Mouse (Mus musculus) liver, adult (tissue): ENCODE results near the gene Gripap1.
A peak's percentile ranks its signal among the peaks of the same experiment; 100 is the strongest.

ENCODE experiments used
- GATA4 ChIP-seq: IDR thresholded peaks from 2 replicates; pipeline ENCODE4 v1.6.1; 2014; ENCODE audit warnings: mild to moderate bottlenecking, low read length; ENCODE audit not compliant: insufficient replicate concordance

Gene Gripap1

GRCm38 (mm10) chrX:7789542-7790136 lies at the start of gene Gripap1:
Gene Gripap1, plus strand, starts transcription at chrX:7789765.
- TF ChIP-seq GATA4 = no peak

GRCm38 (mm10) chrX:7740082-7740819 lies 49.3 kb upstream of the Gripap1 start:
- TF ChIP-seq GATA4 = no peak

DNA sequence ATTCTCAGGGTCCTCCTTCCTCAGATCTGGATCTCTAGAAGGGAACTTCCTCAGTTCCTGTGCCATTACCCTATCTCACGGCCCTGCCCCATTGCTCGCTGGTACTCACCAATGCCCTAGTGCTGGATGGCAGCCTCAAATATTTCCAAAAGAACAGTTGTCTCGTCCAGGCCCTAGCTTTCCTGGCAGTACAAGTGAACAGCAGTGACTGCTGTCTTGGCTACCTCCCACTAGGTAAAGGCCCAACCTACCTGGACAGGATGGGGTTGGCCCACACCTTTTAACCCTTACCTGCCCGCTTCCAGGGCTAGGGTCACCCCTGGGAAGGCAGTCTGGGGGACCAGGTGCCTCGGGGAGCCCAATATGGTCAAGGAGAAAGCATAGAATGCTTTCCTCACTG lies 48.5 kb upstream of the Gripap1 start:
- TF ChIP-seq GATA4 = no peak

- TF ChIP-seq GATA4 = no peak
Observed at GRCm38 (mm10) chrX:7743470-7743869, 46.1 kb upstream of the Gripap1 start.

DNA sequence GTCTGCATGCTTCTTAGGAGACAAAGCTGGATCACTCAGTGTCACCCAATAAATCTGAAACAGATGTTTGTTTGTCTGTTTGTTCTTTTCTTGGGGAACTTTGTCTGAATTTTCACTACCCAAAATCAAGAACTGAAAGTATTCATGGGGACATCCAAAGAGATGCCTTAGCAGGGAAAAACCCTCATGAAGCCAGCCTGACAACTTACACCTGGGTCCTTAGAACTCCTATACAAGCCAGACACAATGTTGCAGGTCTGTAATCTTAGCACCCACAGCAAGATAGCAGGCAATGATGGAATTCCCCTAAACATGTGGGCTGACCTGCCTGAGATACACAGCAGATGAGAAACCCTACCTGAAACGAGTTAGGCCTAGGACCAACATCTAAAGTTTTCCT lies 44.6 kb upstream of the Gripap1 start:
- no peak for TF ChIP-seq GATA4

DNA sequence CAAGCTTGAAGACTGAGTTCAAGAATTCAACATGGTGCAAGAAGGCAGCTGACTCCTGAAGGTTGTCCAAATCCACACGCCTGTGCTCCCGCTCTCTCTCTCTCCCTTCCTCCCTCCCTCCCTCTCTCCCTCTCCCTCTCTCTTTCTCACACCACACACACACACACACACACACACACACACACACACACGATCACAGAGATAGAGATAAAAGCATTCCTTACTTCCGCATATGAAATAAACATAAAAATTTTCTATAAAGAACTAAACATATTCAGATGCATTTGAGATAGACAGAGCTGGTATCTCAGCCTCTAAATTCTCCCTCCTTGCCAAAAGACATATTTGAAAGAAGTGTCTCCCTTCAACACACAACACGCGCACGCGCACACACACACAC lies 44.1 kb upstream of the Gripap1 start:
- TF ChIP-seq GATA4 = no peak

- TF ChIP-seq GATA4 = no peak
Observed at GRCm38 (mm10) chrX:7750432-7751116, 39.0 kb upstream of the Gripap1 start, which contains the start of gene Ccdc120. Gene Ccdc120, minus strand, starts transcription at chrX:7750905.

DNA sequence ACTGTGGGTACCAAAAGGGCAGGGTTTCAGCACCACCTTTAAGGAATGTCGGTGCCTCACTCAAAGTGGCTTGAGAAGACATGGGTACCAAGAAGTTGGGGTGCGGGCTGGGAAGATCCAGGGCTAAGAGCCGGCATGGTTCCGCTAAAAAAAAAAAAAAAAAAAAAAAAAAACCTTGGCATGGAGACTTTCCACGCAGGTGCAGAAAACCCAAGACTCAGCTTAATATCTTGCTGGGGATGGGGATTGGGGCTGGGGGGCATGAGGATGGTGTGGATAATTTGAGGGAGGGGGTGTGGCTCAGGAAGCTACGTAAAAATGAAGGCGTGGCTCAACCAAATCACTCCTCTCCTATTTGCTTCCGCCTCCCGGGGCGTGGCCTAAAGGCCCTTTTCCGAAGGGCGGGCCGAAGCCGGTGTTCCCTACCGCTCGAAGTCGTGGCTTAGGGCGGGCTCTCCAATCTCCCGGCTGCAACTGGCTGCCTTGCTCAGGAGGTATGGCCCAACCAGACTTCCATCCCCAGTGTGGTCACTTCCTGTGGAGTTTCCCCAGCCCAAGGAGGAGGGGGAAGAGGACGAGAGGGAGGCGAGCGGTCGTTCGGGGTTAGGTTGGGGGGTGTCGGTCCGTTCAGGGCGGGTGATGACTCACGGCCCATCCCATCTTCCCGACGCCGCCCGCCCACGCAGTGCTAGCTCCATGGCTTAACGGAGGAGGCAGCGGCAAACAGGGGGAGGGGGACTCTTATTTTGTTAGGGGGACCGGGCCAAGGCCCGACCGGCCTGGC lies 27.2 kb upstream of the Gripap1 start, which contains the start of gene Tfe3:
Gene Tfe3 (plus strand): TSS at position 424 of the 784 bp plus-strand sequence.
- peak; percentile 40; the same call in 1 of the 2 replicates for TF ChIP-seq GATA4

DNA sequence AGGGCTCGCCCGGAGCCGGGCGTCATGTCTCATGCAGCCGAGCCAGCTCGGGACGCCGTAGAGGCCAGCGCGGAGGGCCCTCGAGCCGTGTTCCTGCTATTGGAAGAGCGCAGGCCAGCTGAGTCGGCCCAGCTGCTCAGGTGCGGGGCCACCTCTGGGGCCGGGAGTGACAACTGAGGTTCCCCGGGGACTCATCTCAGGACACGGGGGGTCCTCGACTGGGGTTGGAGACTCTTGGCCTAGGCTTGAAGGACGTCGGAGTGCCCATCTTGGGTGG lies 26.7 kb upstream of the Gripap1 start:
- no peak for TF ChIP-seq GATA4

DNA sequence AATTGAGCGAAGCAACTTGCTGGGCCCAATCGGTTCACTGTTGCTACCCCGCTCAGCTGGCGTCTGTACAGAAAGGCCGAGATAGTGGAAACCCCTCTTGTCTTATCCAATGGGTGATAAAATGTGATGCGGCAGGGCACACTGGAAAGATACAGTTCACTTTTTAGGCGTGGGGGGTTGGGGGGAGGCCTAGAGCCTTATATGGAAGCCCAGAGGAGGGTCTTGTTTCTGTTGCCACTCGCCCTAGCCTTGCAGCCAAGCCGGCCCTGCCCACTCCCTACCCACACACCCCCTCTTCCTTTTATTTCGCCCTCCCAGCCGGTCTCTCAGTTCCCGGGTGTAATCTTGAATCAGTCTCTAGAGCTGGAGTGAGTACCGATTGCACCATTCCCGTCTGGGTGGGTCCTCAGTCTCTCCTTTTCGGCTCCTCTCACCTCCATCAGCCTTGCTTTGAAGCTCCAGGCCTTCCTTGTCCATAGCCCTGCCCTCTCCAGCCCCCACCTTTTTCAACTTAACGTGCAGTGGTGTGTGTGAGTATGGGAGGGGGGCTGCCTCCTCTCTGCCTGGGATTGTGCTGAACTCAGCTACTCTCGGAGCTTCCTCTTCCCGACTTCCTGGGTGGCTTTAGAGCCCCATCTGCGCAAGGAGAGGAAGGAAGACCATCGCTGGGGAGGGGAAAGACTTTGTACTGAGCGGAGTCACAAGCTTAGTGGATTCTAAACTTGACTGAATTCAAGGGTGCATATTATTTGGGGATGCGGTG lies 25.8 kb upstream of the Gripap1 start:
- TF ChIP-seq GATA4 = no peak

DNA sequence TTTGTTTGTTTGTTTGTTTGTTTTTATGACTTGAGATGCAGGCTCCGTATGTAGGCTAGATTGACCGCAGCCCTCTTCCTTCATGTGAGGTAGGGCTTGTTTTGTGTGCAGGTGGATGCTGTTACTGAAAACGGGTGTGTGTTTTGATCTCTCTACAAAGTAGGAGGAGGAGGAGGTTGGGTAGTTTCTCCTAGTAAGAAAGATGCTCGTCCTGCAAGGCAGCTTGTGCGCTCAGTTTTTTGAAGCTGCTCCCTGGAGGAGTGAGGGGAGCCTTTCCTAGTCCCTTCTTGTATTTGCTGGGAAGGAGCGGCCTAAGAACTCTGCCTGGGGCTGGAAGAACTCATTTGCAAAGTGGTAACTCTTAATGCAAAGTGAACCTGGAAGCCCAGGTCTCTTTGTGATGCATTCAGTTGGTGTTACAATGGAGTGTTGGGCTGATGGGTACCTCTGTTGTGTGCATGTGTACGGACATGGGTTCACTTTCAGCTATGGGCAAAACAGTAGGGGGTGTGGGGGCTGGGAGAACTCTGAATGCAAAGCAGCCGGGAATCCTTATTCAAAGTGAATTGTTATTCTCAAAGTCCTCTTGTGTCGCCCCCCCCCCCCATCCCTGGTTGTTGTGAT lies 24.8 kb upstream of the Gripap1 start:
- TF ChIP-seq GATA4 = no peak

GRCm38 (mm10) chrX:7765281-7765670 lies 24.3 kb upstream of the Gripap1 start:
- TF ChIP-seq GATA4 = no peak; the same call in 1 of the 2 replicates

- TF ChIP-seq GATA4 = no peak
Observed at GRCm38 (mm10) chrX:7765764-7766163, 23.8 kb upstream of the Gripap1 start.

DNA sequence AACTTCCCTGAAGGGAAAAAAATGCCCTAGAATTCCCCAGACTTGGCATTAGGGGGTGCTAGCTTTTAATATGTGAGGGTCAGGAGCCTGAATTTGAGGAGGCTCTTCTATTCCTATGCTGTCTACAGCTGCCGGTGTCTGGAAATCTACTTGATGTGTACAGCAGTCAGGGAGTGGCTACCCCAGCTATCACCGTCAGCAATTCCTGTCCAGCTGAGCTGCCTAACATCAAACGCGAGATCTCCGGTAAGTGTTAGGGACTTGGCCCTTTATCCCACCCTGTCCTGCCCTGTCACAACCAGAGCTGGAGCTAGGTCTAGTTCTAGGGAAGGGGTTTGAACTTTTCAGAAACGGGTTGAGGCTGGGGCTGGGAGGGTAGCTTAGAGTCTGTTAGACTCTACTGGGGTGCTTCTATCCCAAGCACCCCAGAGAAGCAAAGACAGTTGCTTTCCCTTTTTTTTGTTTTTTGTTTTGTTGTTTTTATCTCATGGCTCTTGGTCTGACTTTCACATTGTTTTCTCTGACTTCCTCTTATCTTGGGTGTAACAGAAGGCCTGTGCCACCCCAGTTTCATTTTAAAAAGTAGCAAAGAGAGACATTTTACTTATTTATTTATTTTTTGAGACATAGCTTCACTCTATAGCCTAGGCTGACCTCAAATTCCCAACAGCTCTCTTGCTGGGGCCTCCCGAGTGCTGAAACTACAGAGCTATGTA lies 20.1 kb upstream of the Gripap1 start:
- no peak for TF ChIP-seq GATA4

DNA sequence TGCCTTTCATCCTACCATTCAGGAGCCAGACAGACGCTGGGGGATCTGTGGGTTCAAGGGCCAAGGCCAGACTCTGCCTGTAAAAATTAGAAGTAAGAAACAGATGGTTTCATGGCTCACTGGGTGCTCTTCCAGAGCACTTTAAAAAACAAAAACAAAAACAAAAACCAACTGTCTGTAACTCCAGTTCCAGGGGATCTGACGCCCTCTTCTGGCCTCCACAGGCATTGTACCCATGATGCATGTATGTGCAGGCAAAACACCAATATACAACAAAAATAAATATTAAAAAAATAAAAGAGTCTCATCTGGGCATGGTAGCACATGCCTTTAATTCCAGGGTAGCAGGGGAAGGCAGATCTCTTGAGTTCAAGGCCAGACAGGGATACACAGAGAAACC lies 16.8 kb upstream of the Gripap1 start:
- no peak for TF ChIP-seq GATA4
